Mouse (Mus musculus): ENCODE results near the gene Zbtb21. TPM values are rescaled to one million over a fixed set of nuclear protein-coding genes. Genes with fewer than 3 reads are reported as not detected.

The Zbtb21 gene
- polyA plus RNA-seq, 1 experiment from 2014 or later, result 12.6 TPM

GRCm38 (mm10) chr16:97940471-97940973 is 21.9 kb downstream of the Zbtb21 start:
- no peak for ATAC-seq
- Histone ChIP-seq H3K27me3 (no peaks in the 10 kb centered on the region), H3K4me3 (no peak overlapping the region), H3K4me2 (no peak overlapping the region), H3K9ac (no peak overlapping the region), H3K27ac (no peak overlapping the region), H3K36me3 (ENCODE audit: poor library complexity, severe bottlenecking) (0 out of 2 replicates have a peak, but pooled peaks cover 3% of the 10 kb centered on the region), H3K4me1 (no peaks in the 10 kb centered on the region), H3K9me3 (replicated peaks) (no peaks in the 10 kb centered on the region)
- WGBS, result 84% methylated on average over 3 of the region's 3 CpGs

GRCm38 (mm10) chr16:97935815-97936214 is 26.6 kb downstream of the Zbtb21 start:
- WGBS, result 82% methylated on average over 3 of the region's 3 CpGs
- no peak for ATAC-seq

GRCm38 (mm10) chr16:97930231-97930630 is 32.2 kb downstream of the Zbtb21 start:
- Histone ChIP-seq H3K27ac (no peak overlapping the region), H3K4me2 (no peak overlapping the region), H3K9me3 (replicated peaks) (no peaks in the 10 kb centered on the region), H3K9ac (no peak overlapping the region), H3K4me3 (no peak overlapping the region), H3K4me1 (no peaks in the 10 kb centered on the region), H3K27me3 (no peaks in the 10 kb centered on the region), H3K36me3 (ENCODE audit: poor library complexity, severe bottlenecking) (no peaks in the 10 kb centered on the region)
- ATAC-seq, result no peak

More at GRCm38 (mm10) chr16:97935815-97936214, 26.6 kb downstream of the Zbtb21 start:
- Histone ChIP-seq H3K4me1 (no peaks in the 10 kb centered on the region), H3K4me2 (no peak overlapping the region), H3K27ac (no peak overlapping the region), H3K9me3 (replicated peaks) (no peaks in the 10 kb centered on the region), H3K9ac (no peak overlapping the region), H3K27me3 (no peaks in the 10 kb centered on the region), H3K4me3 (no peak overlapping the region), H3K36me3 (ENCODE audit: poor library complexity, severe bottlenecking) (no peaks in the 10 kb centered on the region)

GRCm38 (mm10) chr16:97929520-97929919 is 32.9 kb downstream of the Zbtb21 start:
- Histone ChIP-seq H3K4me2 (no peak overlapping the region), H3K27ac (no peak overlapping the region), H3K27me3 (no peaks in the 10 kb centered on the region), H3K9me3 (replicated peaks) (no peaks in the 10 kb centered on the region), H3K4me1 (no peaks in the 10 kb centered on the region), H3K4me3 (no peak overlapping the region), H3K36me3 (ENCODE audit: poor library complexity, severe bottlenecking) (no peaks in the 10 kb centered on the region), H3K9ac (no peak overlapping the region)
- no peak for ATAC-seq
- 67% methylated on average over 1 of the region's 1 CpGs for WGBS

- H3K27ac ChIP-seq, result no peak overlapping the region
- 0 out of 2 replicates have a peak, but pooled peaks cover 2% of the 10 kb centered on the region for H3K27me3 ChIP-seq
- H3K4me3 ChIP-seq, result no peak overlapping the region
- no peak overlapping the region for H3K4me2 ChIP-seq
- WGBS, result 88% methylated on average over 3 of the region's 3 CpGs
- H3K4me1 ChIP-seq, result 0 out of 2 replicates have a peak, but pooled peaks cover 4% of the 10 kb centered on the region
- H3K9me3 ChIP-seq (replicated peaks), result no peaks in the 10 kb centered on the region
- no peak for ATAC-seq
- H3K36me3 ChIP-seq (ENCODE audit: poor library complexity, severe bottlenecking), result no peaks in the 10 kb centered on the region
- H3K9ac ChIP-seq, result no peak overlapping the region
These were observed 35.0 kb downstream of the Zbtb21 start for GRCm38 (mm10) chr16:97927331-97927938.

GRCm38 (mm10) chr16:97926381-97926780 is 36.0 kb downstream of the Zbtb21 start:
- Histone ChIP-seq H3K4me1 (peaks cover 10% of the 10 kb centered on the region), H3K36me3 (ENCODE audit: poor library complexity, severe bottlenecking) (no peaks in the 10 kb centered on the region), H3K9me3 (replicated peaks) (no peaks in the 10 kb centered on the region), H3K27me3 (0 out of 2 replicates have a peak, but pooled peaks cover 2% of the 10 kb centered on the region), H3K9ac (no peak overlapping the region), H3K4me3 (no peak overlapping the region), H3K4me2 (no peak overlapping the region), H3K27ac (no peak overlapping the region)
- 89% methylated on average over 9 of the region's 9 CpGs for WGBS
- ATAC-seq, result no peak

GRCm38 (mm10) chr16:97925760-97926159 is 36.7 kb downstream of the Zbtb21 start:
- Histone ChIP-seq H3K4me1 (peaks cover 16% of the 10 kb centered on the region), H3K9me3 (replicated peaks) (no peaks in the 10 kb centered on the region), H3K4me2 (no peak overlapping the region), H3K27me3 (0 out of 2 replicates have a peak, but pooled peaks cover 2% of the 10 kb centered on the region), H3K27ac (no peak overlapping the region), H3K36me3 (ENCODE audit: poor library complexity, severe bottlenecking) (no peaks in the 10 kb centered on the region), H3K9ac (no peak overlapping the region), H3K4me3 (no peak overlapping the region)
- 86% methylated on average over 2 of the region's 2 CpGs for WGBS
- no peak for ATAC-seq

- H3K27ac ChIP-seq, result no peak overlapping the region
- no peak overlapping the region for H3K4me3 ChIP-seq
- ATAC-seq, result no peak
- H3K4me2 ChIP-seq, result no peak overlapping the region
- H3K27me3 ChIP-seq, result 0 out of 2 replicates have a peak, but pooled peaks cover 2% of the 10 kb centered on the region
- 86% methylated on average over 1 of the region's 1 CpGs for WGBS
- H3K9ac ChIP-seq, result no peak overlapping the region
- H3K9me3 ChIP-seq (replicated peaks), result no peaks in the 10 kb centered on the region
- H3K4me1 ChIP-seq, result peaks cover 18% of the 10 kb centered on the region
- H3K36me3 ChIP-seq (ENCODE audit: poor library complexity, severe bottlenecking), result no peaks in the 10 kb centered on the region
These were observed 38.7 kb downstream of the Zbtb21 start for GRCm38 (mm10) chr16:97923700-97924099.

- H3K4me1 ChIP-seq, result peaks cover 18% of the 10 kb centered on the region
- 0 out of 2 replicates have a peak, but pooled peaks cover 2% of the 10 kb centered on the region for H3K27me3 ChIP-seq
- peak overlapping the region; percentile 88 for H3K9ac ChIP-seq
- H3K4me3 ChIP-seq, result peak overlapping the region; percentile 90
- H3K36me3 ChIP-seq (ENCODE audit: poor library complexity, severe bottlenecking), result no peaks in the 10 kb centered on the region
- H3K4me2 ChIP-seq, result peak overlapping the region; percentile 95
- no peaks in the 10 kb centered on the region for H3K9me3 ChIP-seq (replicated peaks)
- WGBS, result under 1% methylated on average over 9 of the region's 9 CpGs
- no peak overlapping the region for H3K27ac ChIP-seq
- ATAC-seq, result no peak; the same call in 1 of the 2 replicates
These were observed 39.7 kb downstream of the Zbtb21 start for GRCm38 (mm10) chr16:97922779-97923126.

GRCm38 (mm10) chr16:97921961-97922778 is 40.3 kb downstream of the Zbtb21 start:
- peak overlapping the region; percentile 88 for H3K9ac ChIP-seq
- H3K4me2 ChIP-seq, result peak overlapping the region; percentile 95
- no peaks in the 10 kb centered on the region for H3K36me3 ChIP-seq (ENCODE audit: poor library complexity, severe bottlenecking)
- H3K4me1 ChIP-seq, result peaks cover 18% of the 10 kb centered on the region
- whole genome bisulfite sequencing, result under 1% methylated on average over 74 of the region's 75 CpGs
- 0 out of 2 replicates have a peak, but pooled peaks cover 2% of the 10 kb centered on the region for H3K27me3 ChIP-seq
- H3K27ac ChIP-seq, result no peak overlapping the region; the same call in 1 of the 2 replicates
- H3K4me3 ChIP-seq, result peak overlapping the region; percentile 90
- H3K9me3 ChIP-seq (replicated peaks), result no peaks in the 10 kb centered on the region
- peak; percentile 95 for ATAC-seq

- Histone ChIP-seq H3K4me1 (peaks cover 18% of the 10 kb centered on the region), H3K36me3 (ENCODE audit: poor library complexity, severe bottlenecking) (no peaks in the 10 kb centered on the region), H3K4me2 (no peak overlapping the region), H3K27ac (no peak overlapping the region), H3K9me3 (replicated peaks) (no peaks in the 10 kb centered on the region), H3K9ac (no peak overlapping the region), H3K27me3 (0 out of 2 replicates have a peak, but pooled peaks cover 2% of the 10 kb centered on the region), H3K4me3 (no peak overlapping the region)
- no peak for ATAC-seq
- WGBS, result 97% methylated on average over 1 of the region's 1 CpGs
These were observed 41.8 kb downstream of the Zbtb21 start for GRCm38 (mm10) chr16:97920621-97921020.

- WGBS, result 27% methylated on average over 2 of the region's 2 CpGs
- H3K27ac ChIP-seq, result no peak overlapping the region
- no peak overlapping the region for H3K9ac ChIP-seq
- H3K4me1 ChIP-seq, result peaks cover 18% of the 10 kb centered on the region
- no peak overlapping the region for H3K4me2 ChIP-seq
- H3K9me3 ChIP-seq (replicated peaks), result no peaks in the 10 kb centered on the region
- H3K4me3 ChIP-seq, result no peak overlapping the region
- 0 out of 2 replicates have a peak, but pooled peaks cover 2% of the 10 kb centered on the region for H3K27me3 ChIP-seq
- no peak for ATAC-seq
- no peaks in the 10 kb centered on the region for H3K36me3 ChIP-seq (ENCODE audit: poor library complexity, severe bottlenecking)
These were observed 42.6 kb downstream of the Zbtb21 start for GRCm38 (mm10) chr16:97919793-97920192.
